Mouse (Mus musculus): Measurements from ENCODE around the gene Gimap7.

Gene Gimap7

DNA sequence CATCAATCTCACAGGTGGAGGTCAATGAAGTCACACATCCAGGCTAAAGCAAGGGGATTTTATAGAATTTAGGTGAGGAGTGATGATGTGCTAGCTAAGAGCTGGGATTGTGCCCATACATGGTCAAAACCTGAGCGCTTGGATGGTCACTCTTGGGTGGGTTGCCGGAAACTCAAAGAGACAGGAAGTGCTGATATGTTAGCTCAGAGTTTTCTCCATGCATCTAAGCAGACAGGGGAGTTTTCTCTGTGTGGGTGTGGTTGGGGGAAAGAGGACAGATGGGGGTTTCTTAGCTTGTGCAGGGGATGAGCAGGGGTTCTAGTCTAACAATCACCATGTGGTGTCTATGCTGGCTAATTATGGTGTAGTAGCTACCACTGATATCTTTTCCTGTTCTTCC, 29.1 kb upstream of the Gimap7 start:
- DNase-seq (ENCODE audit: extremely low spot score, low spot score): no peak

DNA sequence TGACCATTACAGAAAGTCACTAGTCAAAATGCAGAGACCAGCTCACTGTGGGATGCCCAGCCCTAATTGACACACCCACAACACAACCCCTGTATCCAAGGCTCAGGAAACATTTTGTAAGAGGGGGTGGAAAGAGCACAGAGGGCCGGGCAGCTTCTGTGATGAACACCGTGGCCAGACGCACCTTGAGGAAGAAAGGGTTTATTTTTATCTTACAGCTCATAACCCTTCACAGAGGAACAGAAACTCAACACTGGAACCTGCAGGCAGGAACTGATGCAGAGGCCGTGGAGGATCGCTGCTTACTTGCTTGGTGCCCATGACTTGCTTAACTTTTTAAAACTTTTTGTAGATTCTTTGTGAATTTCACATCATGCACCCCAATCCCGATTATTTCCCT, 25.5 kb upstream of the Gimap7 start:
- DNase-seq (ENCODE audit: extremely low spot score, low spot score): no peak

DNA sequence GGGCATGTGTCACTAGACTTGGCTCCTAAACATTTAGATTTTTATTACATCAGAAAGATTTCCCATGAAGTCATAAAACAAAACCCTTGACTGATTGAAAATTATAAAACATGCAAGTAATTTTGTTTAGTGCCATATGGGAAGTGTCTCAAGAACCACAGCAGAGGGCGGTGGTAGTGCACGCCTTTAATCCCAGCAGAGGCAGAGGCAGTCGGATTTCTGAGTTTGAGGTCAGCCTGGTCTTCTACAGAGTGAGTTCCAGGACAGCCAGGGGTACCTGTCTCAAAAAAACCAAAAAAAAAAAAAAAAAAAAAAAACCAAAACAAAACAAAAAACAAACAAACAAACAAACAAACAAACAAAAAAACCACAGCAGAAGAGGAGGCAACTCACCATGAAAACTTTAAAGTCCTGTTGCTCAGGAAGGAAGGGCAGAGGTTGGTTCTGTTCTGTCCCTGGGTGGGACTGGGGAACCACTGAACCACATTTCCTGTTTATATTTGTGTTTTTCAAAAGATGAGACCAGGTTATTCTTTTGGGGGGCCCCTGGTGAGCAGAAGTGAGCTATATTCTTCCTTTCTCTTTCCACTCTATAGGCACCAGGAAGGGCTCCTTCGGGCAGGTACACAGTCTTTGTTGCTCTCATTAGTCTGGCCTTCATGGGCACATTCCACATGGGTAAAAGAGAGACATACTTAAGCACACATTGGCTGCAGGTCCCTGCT, 21.4 kb upstream of the Gimap7 start:
- DNase-seq (ENCODE audit: extremely low spot score, low spot score): no peak

DNA sequence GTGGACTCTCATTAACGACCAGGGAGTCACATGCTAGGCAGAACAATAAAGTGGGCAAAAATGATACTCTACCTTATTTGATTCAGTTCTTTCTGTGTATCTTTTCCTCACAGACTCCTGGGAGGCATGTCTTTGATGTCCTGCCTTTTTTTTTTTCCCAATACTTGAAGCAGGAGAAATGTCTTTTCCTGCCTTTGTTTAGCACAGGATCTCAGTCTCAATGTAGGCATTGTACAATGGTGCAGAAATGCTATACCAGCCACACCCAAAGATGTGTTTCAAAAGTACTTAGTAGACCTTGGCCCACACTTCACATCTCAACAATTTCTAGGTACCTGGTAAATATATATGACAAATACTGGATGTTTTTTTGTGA, 20.9 kb upstream of the Gimap7 start:
- no peak for DNase-seq (ENCODE audit: extremely low spot score, low spot score)

DNA sequence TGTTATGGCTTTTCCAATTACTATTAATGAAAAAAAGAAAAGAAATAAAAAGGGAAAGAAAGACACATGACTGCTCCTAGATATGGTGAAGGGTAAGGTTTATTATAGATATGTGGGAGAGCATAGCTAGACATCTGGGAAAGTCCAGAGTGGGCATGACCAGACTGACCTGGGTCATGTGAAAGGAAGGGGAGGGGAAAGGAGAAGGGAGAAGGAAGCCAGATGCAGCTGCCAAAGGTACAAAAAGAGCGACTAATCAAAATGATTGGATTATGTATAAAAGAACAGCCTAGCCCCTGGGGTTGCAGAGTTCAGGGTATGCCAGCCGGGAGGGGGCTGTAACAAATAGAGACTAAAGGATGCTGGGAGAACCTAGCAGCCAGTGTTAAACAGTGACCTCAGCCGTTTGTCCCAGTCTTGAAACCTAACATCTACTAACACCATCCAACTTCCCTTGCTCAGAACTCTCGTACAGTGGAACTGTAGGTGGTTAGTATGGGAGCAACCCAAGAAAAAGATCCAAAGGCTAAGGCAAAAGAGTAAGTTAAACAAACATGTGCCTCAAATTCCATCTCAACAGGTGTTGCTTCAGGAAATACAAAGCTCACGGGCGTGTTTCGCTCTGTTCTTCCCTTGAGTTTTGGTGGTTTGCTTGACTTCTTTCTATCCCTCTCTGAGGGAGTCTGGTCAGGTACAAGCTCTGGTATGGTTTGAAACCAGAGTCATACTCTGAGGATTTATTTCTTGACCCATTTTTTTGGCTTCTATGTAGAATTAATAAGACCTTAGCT, 20.2 kb upstream of the Gimap7 start:
- no peak for DNase-seq (ENCODE audit: extremely low spot score, low spot score)

DNA sequence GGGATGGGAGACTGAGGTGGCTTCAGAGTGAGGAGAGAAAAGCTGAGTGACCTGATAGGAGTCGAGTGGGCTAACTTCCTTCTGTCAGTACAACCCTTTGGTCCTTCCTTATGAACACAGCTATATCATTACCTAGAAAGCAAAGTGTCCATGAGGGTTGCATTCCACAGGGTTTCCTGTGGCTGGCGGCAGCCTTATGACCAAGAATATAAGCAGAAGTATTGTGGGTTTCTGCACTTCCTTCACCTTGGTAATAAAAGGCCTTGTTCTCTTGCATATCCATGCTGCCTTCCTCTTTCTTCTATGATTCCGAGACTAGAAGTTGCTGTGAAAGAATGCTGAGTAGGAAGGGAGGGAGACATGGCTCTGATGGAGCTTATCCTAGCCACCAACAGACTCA, 19.5 kb upstream of the Gimap7 start:
- DNase-seq (ENCODE audit: extremely low spot score, low spot score): no peak

GRCm38 (mm10) chr6:48700251-48701075, 18.0 kb upstream of the Gimap7 start:
- DNase-seq (ENCODE audit: extremely low spot score, low spot score): no peak

DNA sequence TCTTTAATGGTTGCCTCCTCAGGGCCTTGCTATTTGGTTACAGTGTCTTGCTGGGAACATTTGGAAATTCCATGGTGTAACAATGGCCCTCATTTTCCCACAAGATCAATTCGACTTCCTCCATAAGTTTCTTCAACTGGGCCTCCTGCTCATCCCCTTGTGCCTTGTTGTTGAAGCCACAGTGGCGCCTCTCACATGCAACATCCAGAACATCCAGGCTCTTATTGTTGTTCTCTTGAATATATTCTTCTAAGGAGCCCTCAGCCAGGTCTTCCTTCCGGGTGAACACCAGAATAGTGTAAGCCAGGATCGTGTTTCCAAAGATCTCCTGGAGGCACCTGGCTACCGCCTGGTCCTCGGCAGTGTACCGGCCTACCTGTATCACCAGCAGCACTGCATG, 16.3 kb upstream of the Gimap7 start:
- no peak for DNase-seq (ENCODE audit: extremely low spot score, low spot score)

DNA sequence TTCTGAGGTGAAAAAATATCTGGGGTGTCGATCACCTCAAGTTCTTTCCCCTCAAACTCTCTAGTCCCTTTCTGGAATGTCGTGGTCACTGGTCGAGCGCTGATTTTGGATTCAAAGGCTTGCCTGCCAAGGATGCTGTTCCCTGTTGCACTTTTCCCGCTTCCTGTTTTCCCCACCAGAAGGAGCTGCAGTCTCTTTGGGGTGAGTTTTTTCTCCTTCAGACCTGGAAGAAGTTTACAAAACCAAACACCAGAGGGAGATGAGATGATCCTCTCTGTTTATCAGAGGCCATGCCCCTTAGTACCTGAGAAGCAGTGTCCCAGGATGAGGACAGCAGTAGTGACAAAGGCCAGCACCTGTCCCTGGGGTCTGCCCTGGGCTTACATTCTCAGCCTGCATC, 15.8 kb upstream of the Gimap7 start:
- no peak for DNase-seq (ENCODE audit: extremely low spot score, low spot score)

DNA sequence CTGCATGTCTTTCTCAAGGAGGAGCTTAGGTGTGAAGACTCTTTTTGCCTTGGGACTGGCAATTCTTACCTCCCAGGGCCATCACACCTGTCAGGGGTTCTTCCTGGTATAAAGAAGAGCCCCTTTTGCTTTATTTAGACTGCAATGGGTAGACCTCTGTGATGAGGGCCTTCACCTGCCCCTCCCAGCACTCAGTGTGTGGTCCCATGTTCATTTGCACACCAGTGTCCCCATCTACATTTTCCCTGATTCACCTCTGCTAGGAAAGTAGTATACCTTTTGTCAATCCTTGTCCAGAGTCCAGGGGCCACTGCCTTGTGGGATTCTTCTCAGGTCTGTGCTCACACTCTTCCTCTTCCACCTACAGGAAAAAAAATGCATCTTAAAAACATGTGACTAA, 14.3 kb upstream of the Gimap7 start:
- DNase-seq (ENCODE audit: extremely low spot score, low spot score): no peak

DNA sequence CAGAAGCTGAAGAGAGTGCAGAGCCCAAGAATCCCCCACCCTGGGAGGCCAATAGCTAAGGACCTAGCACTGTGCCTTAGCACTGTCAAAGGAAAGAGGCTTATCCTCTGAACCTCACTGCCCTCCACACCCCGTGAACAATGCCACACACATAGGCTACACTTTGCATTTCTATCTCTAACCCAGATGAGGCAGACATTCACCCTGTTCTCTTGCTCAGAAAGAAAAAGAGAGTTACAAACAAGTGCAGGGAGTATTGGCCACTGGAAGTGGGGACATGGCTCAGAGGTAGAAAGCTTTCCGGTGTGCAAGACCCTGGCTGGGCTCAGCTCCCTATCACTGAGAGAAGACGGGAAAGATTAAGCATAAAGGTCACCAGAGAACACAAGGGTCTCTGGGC, 12.3 kb upstream of the Gimap7 start:
- DNase-seq (ENCODE audit: extremely low spot score, low spot score): no peak

DNA sequence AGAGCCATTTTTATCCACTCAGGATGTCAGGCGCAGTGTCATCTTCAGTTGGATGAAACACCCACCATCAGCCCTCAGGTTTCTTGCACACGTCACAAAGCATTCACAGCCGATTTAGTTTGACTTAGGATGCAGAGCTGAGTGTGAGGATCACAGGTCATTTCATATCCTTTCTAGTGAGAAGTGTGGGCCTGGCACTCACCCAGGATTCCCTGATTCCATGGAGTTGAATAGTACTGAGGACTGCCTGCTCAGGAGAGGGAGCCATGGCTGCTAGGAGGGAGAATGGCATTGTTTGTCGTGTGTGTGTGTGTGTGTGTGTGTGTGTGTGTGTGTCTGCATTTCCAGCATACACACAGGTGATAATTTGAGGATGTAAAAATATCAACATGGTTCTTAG, 1.9 kb downstream of the Gimap7 start:
- DNase-seq (ENCODE audit: extremely low spot score, low spot score): no peak

GRCm38 (mm10) chr6:48723468-48723867, 5.0 kb downstream of the Gimap7 start:
- DNase-seq (ENCODE audit: extremely low spot score, low spot score): no peak

DNA sequence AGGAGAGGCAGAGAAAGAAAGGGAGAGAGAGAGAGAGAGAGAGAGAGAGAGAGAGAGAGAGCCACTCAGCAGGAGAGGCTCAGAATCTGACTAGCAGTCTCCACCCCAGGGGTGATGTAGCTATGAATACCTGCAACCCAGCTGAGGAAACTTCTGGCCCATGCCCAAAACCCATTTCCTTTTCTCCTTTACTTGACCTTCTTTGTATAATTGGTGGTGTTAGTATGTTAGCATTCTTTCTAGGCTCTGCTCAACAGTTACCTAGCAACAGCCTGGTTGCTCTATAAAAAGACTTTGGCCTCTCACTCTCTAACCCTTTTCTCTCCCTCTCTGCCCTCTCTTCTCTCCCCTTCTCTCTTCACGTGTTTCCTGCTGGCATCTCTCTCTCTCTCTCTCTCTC, 7.1 kb downstream of the Gimap7 start:
- DNase-seq (ENCODE audit: extremely low spot score, low spot score): no peak

DNA sequence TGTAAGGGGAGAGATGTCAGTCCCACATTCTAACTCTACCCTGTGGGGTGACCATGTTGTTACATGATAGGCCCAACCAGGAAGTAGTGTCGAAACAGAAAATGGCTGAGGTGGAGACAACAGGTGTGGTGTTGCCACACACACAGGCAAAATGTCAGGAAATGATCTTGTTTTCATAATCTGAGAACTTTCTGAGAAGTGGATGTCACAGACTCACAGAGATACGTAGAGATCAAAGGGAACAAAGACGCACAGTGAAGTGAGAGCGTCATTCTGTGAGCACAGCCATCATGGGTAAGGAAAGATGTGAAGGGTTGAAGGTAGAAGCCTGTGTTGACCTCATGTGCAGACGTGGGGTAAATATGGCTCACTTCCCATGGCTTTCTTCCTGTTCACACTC, 9.3 kb downstream of the Gimap7 start:
- no peak for DNase-seq (ENCODE audit: extremely low spot score, low spot score)

DNA sequence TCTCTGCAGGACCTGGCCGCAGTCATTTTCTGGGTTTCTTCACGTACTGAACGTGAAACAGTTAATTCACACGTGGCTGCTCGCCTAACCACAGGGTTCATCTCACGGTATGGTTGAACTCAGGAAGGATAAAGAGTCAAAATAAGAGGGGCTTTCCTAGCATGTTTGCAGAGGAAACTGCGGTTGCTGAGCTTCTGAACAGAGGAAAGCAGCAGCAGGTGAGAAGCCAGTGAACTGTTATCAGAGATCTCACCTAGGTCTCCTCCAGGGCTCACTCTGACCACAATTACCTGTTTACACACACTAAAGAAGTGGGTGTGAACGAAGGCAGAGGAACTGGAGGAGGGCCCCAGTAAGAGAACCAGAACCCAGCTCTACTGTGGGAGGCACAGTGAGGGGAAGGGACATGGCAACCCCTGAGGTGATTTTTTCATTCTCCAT, 14.5 kb downstream of the Gimap7 start:
- no peak for DNase-seq (ENCODE audit: extremely low spot score, low spot score)

GRCm38 (mm10) chr6:48733660-48734059, 15.2 kb downstream of the Gimap7 start:
- DNase-seq (ENCODE audit: extremely low spot score, low spot score): no peak

DNA sequence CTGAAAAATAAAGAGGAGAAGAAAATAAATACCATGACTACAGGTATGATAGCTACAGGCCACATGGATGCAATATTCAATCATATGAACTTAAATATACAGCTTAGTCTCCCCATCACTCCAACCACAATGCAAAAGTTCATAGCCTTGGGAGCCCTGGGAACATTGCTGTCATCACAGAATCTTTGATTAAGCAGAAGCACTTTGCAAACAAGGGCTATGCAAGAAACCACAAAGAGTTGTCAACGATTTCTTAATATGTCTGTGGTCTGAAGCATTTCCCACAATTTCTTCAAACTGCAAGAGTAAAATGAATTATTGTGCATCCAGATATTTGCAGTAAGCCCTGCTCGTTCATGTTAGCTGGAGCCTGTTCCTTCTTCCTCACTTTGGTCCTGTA, 18.6 kb downstream of the Gimap7 start:
- DNase-seq (ENCODE audit: extremely low spot score, low spot score): no peak

GRCm38 (mm10) chr6:48737688-48738087, 19.3 kb downstream of the Gimap7 start:
- DNase-seq (ENCODE audit: extremely low spot score, low spot score): no peak

DNA sequence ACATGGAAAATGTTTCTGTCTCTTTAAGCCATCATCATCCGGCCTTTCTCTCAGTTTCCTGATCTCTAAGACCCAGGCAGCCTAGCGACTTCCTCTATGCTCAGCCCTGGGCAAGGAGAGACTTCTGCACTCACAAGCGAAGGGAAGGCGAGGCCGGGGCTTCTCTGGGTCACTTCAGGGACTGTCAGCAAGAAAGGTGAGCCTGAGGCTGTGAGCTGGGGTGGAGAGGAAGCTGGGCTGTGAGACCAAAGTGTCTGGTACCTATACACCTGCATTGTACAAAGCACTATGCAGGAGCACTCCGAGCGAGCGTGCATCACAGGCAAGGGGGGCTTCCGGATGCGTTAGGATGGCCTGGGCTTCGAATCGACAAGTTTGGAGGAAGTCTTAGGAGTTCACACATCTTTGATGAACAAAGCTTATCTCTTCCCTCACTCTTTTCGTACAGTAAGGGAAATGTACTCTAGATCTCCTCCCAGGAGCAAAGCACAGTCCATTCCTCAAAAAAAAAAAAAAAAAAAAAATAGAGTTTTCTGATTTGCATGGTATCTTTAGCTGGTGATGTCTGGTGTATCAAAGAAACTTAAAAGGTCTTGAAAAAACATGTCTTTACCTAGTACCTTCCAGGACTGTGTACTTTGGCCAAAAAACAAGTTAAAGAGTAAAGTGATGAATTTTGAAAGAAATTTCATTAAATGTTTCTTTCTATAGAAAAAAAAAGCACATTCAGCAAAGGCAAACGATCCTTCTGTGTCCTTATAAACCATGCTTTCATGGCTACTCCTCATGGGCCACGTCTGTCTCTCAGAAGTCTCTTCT, 20.7 kb downstream of the Gimap7 start, which contains the start of gene Gimap1:
Gene Gimap1 (plus strand): TSS at position 94 of the 819 bp plus-strand sequence.
- no peak for DNase-seq (ENCODE audit: extremely low spot score, low spot score)

- no peak for DNase-seq (ENCODE audit: extremely low spot score, low spot score)
Measured at GRCm38 (mm10) chr6:48739780-48740055, 21.3 kb downstream of the Gimap7 start.

Measured in neural tube, embryonic 10.5 days (tissue).